Mouse (Mus musculus): ENCODE results near the gene Add3. TPM values are rescaled to one million over a fixed set of nuclear protein-coding genes. Genes with fewer than 3 reads are reported as not detected.

The Add3 gene
- polyA plus RNA-seq, 1 experiment from 2014 or later = 100 TPM

DNA sequence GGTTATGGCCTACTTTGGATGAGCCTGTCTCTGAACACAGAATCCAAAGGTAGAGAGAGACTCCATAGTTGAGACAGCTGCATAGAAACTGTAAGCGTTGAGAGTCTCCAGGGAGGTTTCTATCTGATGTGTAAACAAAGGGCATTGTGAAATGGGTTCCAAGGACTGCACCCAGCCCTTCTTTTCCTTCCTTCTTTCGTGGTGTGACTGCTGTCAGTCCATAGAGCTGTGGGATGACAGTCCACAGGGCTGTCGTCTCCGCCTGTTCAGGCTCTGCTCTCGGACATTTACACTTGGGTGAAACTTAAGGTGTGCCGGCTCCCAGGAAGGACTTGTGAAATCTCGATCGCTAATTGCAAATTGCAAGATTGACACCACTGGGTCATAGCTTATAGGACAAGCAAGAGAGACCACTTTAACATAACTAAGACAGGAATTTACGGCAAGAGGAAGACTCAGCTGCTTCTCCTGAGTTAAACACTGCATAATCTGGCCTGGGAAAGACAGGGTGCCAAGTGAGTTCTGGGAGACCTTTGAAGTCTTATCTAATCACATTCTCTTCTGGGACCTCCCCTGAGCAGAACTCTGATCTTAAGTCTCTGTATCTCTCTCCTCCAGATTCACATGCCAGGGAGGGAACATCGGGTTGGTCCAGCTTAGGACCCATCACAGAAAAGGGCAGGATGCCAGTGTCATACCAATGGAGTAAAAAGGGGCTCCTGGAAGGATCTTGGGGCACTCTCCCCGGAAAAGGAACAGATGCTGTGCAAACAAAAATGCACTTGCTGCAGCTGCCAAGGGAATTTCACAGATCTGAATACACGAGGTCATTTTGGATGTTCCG lies 11.5 kb upstream of the Add3 start:
- Histone ChIP-seq H3K9ac (replicated peaks; ENCODE audit: low read depth) (no peak overlapping the region), H3K36me3 (ENCODE audit: insufficient read depth, low read length) (no peaks in the 10 kb centered on the region), H3K4me2 (replicated peaks; ENCODE audit: low read depth, low read length) (peak overlapping the region; percentile 31), H3K27ac (ENCODE audit: low read length) (peak overlapping the region; percentile 6; the same call in 1 of the 2 replicates), H3K9me3 (ENCODE audit: low read length) (no peaks in the 10 kb centered on the region), H3K4me1 (ENCODE audit: insufficient read depth, low read depth, low read length) (peaks cover 16% of the 10 kb centered on the region; the same call in 1 of the 2 replicates), H3K27me3 (replicated peaks; ENCODE audit: insufficient read depth, low read length) (no peaks in the 10 kb centered on the region), H3K4me3 (ENCODE audit: low read depth, low read length) (no peak overlapping the region)
- TF ChIP-seq EP300 (IDR thresholded peaks at IDR 0.05) = 0 out of 2 replicates have a peak, but pooled peaks have one; percentile 21
- no peak for TF ChIP-seq CTCF (IDR thresholded peaks at IDR 0.05)
- DNase-seq (ENCODE audit: low spot score) (peak; percentile 85), ATAC-seq (peak; percentile 74)
- whole genome bisulfite sequencing = 15% methylated on average over 13 of the region's 13 CpGs

- no peaks in the 10 kb centered on the region for H3K36me3 ChIP-seq (ENCODE audit: insufficient read depth, low read length)
- peaks cover 16% of the 10 kb centered on the region; the same call in 1 of the 2 replicates for H3K4me1 ChIP-seq (ENCODE audit: insufficient read depth, low read depth, low read length)
- DNase-seq (ENCODE audit: low spot score) = peak; percentile 50
- no peaks in the 10 kb centered on the region for H3K9me3 ChIP-seq (ENCODE audit: low read length)
- no peak overlapping the region for H3K27ac ChIP-seq (ENCODE audit: low read length)
- 57% methylated on average over 16 of the region's 16 CpGs for WGBS
- ATAC-seq = peak; percentile 30
- no peaks in the 10 kb centered on the region for H3K27me3 ChIP-seq (replicated peaks; ENCODE audit: insufficient read depth, low read length)
- no peak overlapping the region for H3K9ac ChIP-seq (replicated peaks; ENCODE audit: low read depth)
- H3K4me3 ChIP-seq (ENCODE audit: low read depth, low read length) = no peak overlapping the region
- TF ChIP-seq EP300 (IDR thresholded peaks at IDR 0.05) (no peak), CTCF (IDR thresholded peaks at IDR 0.05) (no peak)
- no peak overlapping the region for H3K4me2 ChIP-seq (replicated peaks; ENCODE audit: low read depth, low read length)
These were observed 9.7 kb upstream of the Add3 start for GRCm38 (mm10) chr19:53130399-53131175.

GRCm38 (mm10) chr19:53132471-53132870 lies 7.8 kb upstream of the Add3 start:
- no peaks in the 10 kb centered on the region for H3K36me3 ChIP-seq (ENCODE audit: insufficient read depth, low read length)
- no peak for DNase-seq (ENCODE audit: low spot score)
- TF ChIP-seq EP300 (IDR thresholded peaks at IDR 0.05) (no peak), CTCF (IDR thresholded peaks at IDR 0.05) (no peak)
- H3K9ac ChIP-seq (replicated peaks; ENCODE audit: low read depth) = no peak overlapping the region
- 77% methylated on average over 10 of the region's 10 CpGs for WGBS
- no peak overlapping the region for H3K4me3 ChIP-seq (ENCODE audit: low read depth, low read length)
- no peaks in the 10 kb centered on the region for H3K9me3 ChIP-seq (ENCODE audit: low read length)
- ATAC-seq = no peak
- no peaks in the 10 kb centered on the region for H3K27me3 ChIP-seq (replicated peaks; ENCODE audit: insufficient read depth, low read length)
- peaks cover 16% of the 10 kb centered on the region; the same call in 1 of the 2 replicates for H3K4me1 ChIP-seq (ENCODE audit: insufficient read depth, low read depth, low read length)
- no peak overlapping the region for H3K4me2 ChIP-seq (replicated peaks; ENCODE audit: low read depth, low read length)
- no peak overlapping the region for H3K27ac ChIP-seq (ENCODE audit: low read length)

DNA sequence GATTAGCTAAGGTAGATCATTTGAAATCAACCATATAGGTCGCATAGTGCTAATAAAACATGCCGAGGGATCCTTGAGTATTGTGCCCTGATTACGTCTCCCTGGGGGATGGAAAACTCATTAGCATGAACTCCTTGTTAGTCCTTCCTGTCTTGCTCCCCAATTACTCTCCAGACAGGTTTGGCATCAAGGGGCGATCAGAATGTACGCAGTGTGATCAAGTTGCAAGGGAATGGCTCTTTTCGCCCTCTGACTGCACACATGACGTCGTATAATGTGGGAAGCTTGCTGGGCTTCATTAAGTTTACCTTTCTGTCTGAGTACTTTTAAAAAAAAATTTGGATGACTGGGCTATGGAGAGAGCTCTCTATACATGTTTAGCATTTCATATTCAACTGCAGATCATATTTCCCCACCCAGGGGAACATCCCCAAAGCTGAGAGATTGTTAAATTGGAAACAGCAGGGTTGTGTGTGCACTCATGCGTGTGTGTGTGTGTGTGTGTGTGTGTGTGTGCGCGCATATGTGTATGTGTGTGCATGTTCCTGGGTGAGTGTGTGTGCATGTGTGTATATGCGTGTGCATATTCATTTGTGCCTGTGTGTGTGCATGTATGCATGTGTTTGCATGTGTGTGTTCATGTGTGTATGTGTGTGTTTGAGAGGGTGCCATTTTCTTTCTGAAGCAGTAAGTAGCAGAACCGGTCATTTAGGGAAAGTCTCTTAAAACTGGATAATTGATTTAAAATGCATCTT lies 3.7 kb upstream of the Add3 start:
- no peak; the same call in 1 of the 2 replicates for ATAC-seq
- 69% methylated on average over 13 of the region's 13 CpGs for WGBS
- no peak overlapping the region for H3K4me3 ChIP-seq (ENCODE audit: low read depth, low read length)
- DNase-seq (ENCODE audit: low spot score) = no peak
- no peak overlapping the region for H3K9ac ChIP-seq (replicated peaks; ENCODE audit: low read depth)
- H3K4me2 ChIP-seq (replicated peaks; ENCODE audit: low read depth, low read length) = no peak overlapping the region
- no peak overlapping the region for H3K27ac ChIP-seq (ENCODE audit: low read length)
- H3K36me3 ChIP-seq (ENCODE audit: insufficient read depth, low read length) = no peaks in the 10 kb centered on the region
- H3K9me3 ChIP-seq (ENCODE audit: low read length) = no peaks in the 10 kb centered on the region
- TF ChIP-seq CTCF (IDR thresholded peaks at IDR 0.05) (no peak), EP300 (IDR thresholded peaks at IDR 0.05) (no peak)
- no peaks in the 10 kb centered on the region for H3K4me1 ChIP-seq (ENCODE audit: insufficient read depth, low read depth, low read length)
- no peaks in the 10 kb centered on the region for H3K27me3 ChIP-seq (replicated peaks; ENCODE audit: insufficient read depth, low read length)

DNA sequence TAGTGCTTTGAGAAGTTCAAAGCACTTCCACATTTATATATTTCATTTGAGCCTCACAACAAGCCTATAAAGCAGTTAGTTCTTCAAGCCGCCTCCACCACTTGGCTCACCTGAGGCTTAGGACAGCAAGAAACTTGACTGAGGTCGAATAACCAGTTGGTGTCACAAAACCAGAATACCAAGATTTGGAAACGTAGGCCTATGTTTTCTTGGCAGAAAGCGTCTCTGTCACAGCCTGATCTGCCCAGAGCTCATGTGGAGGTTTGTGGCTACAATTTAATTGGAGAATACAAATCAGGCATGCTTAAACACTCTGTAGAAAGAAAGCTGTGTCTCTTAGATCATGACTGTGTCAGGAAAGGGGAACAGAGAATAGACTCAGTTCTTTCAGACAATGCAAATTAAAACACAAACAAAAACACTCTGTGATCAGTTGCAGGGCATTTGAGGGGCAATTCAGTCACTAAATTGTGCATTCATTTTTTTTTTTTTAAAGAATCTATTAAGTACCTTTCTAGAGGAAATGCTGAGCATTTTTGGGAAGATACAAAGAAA lies 3.0 kb upstream of the Add3 start:
- DNase-seq (ENCODE audit: low spot score) (no peak), ATAC-seq (no peak)
- WGBS = 63% methylated on average over 4 of the region's 4 CpGs

More for the DNA sequence above, 3.0 kb upstream of the Add3 start:
- Histone ChIP-seq H3K4me3 (ENCODE audit: low read depth, low read length) (no peak overlapping the region), H3K9me3 (ENCODE audit: low read length) (no peaks in the 10 kb centered on the region), H3K9ac (replicated peaks; ENCODE audit: low read depth) (no peak overlapping the region), H3K27ac (ENCODE audit: low read length) (no peak overlapping the region), H3K4me1 (ENCODE audit: insufficient read depth, low read depth, low read length) (no peaks in the 10 kb centered on the region), H3K36me3 (ENCODE audit: insufficient read depth, low read length) (no peaks in the 10 kb centered on the region), H3K4me2 (replicated peaks; ENCODE audit: low read depth, low read length) (no peak overlapping the region), H3K27me3 (replicated peaks; ENCODE audit: insufficient read depth, low read length) (no peaks in the 10 kb centered on the region)
- TF ChIP-seq CTCF (IDR thresholded peaks at IDR 0.05) (no peak), EP300 (IDR thresholded peaks at IDR 0.05) (no peak)

Measured in lung, postnatal 0 days (tissue).